Mouse (Mus musculus) thymus, adult 2 months (tissue): ENCODE measurements around the gene Olfr155.

Source experiments
- CTCF ChIP-seq: fragments of 200-500 bp; IDR thresholded peaks from 2 replicates; pipeline ENCODE4 v1.5.1; 2012; ENCODE audit warnings: mild to moderate bottlenecking, control low read depth, low read length, moderate library complexity, borderline replicate concordance; ENCODE audit not compliant: control insufficient read depth, poor library complexity, insufficient read depth; ENCODE audit errors: extremely low read depth
- POLR2A ChIP-seq: fragments of 200-500 bp; IDR thresholded peaks from 2 replicates; pipeline ENCODE4 v1.6.1; 2012; ENCODE audit warnings: mild to moderate bottlenecking, low read length, control low read depth, moderate library complexity; ENCODE audit not compliant: control insufficient read depth, poor library complexity, insufficient read depth; ENCODE audit errors: extremely low read depth

DNA sequence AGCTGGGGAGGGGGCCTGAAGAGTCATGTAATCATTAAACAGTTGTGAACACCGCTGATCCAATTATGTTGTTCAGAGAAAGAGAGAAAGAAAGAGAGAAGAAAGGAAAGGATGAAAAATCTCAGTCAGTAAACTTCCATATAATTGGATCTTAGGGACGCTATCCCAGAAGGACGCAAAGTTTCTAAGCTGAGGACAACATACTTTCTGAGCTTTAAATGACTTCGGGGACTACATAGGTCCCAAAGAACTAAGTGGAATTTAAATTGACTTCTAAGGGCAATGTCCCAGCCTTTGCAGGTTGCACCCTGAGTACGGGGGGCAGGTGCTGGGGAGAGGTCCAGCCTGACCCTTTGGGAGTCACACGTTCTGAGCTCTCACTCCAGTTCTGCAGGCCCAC is at the start of gene Olfr155:
- TF ChIP-seq CTCF (no peak), POLR2A (no peak)
